In genomic region chr17:71770696-71771095, GRCm38 (mm10) we compare ENCODE assay signal across 34 mouse cellular contexts. TPM values are rescaled to one million over a fixed set of nuclear protein-coding genes. Genes with fewer than 3 reads are reported as not detected.
"Had no signal": no experiment of that assay in that cellular context is flagged by ENCODE, and none has a peak within 500 bp of the region (broad histone marks: within the 10 kb centered on the region; RNA-seq: fewer than 3 reads in every experiment).

No protein-coding gene starts in this region.

- H3K4me2 ChIP-seq: heart, embryonic 13.5 days; heart, embryonic 15.5 days; hindbrain, embryonic 13.5 days; hindbrain, embryonic 15.5 days; kidney, embryonic 15.5 days; limb, embryonic 13.5 days; limb, embryonic 15.5 days; liver, embryonic 12.5 days had no signal

- H3K4me3 ChIP-seq: heart, embryonic 10.5 days; heart, embryonic 13.5 days; heart, embryonic 15.5 days; hindbrain, embryonic 13.5 days; hindbrain, embryonic 15.5 days; kidney, embryonic 15.5 days; limb, embryonic 13.5 days; limb, embryonic 15.5 days; liver, embryonic 12.5 days had no signal

- H3K27me3 ChIP-seq: heart, embryonic 13.5 days; heart, embryonic 15.5 days; hindbrain, embryonic 13.5 days; hindbrain, embryonic 15.5 days; kidney, embryonic 15.5 days; limb, embryonic 13.5 days; limb, embryonic 15.5 days; liver, embryonic 12.5 days had no signal

- H3K27ac ChIP-seq: heart, embryonic 10.5 days; heart, embryonic 13.5 days; heart, embryonic 15.5 days; hindbrain, embryonic 13.5 days; hindbrain, embryonic 15.5 days; hindbrain, postnatal 0 days; kidney, embryonic 15.5 days; kidney, postnatal 0 days; limb, embryonic 13.5 days; limb, embryonic 15.5 days; liver, embryonic 12.5 days; liver, embryonic 14.5 days had no signal

- H3K4me1 ChIP-seq: heart, embryonic 10.5 days; heart, embryonic 15.5 days; kidney, embryonic 15.5 days; limb, embryonic 15.5 days; liver, embryonic 12.5 days had no signal

- H3K36me3 ChIP-seq: heart, embryonic 10.5 days; heart, embryonic 13.5 days; heart, embryonic 15.5 days; hindbrain, embryonic 13.5 days; hindbrain, embryonic 15.5 days; kidney, embryonic 15.5 days; limb, embryonic 13.5 days; limb, embryonic 15.5 days; liver, embryonic 12.5 days had no signal

- H3K9me3 ChIP-seq: heart, embryonic 10.5 days; heart, embryonic 13.5 days; heart, embryonic 15.5 days; hindbrain, embryonic 13.5 days; hindbrain, embryonic 15.5 days; kidney, embryonic 15.5 days; limb, embryonic 13.5 days; limb, embryonic 15.5 days; liver, embryonic 12.5 days had no signal

- H3K9ac ChIP-seq: heart, embryonic 13.5 days; heart, embryonic 15.5 days; hindbrain, embryonic 13.5 days; hindbrain, embryonic 15.5 days; kidney, embryonic 15.5 days; limb, embryonic 13.5 days; limb, embryonic 15.5 days; liver, embryonic 12.5 days; liver, embryonic 14.5 days had no signal

- DNase-seq: gastrocnemius, postnatal 14 days; gastrocnemius, postnatal 36 days; heart, adult 18-20 months; heart, postnatal 14 days; heart, postnatal 36 days; kidney, adult 11 months; kidney, adult 2 months; kidney, adult 9 months; kidney, postnatal 14 days; kidney, postnatal 36 days; layer of hippocampus, adult 9-11 months; layer of hippocampus, postnatal 36 days; left cerebral cortex, postnatal 4 days had no signal

- ATAC-seq: hindbrain, postnatal 0 days; intestine, embryonic 16.5 days; liver, embryonic 12.5 days had no signal

RNA-seq across cellular contexts. Expression of gene Clip4, which starts 2.4 kb away (rescaled TPM):
- total RNA-seq: hematopoietic stem cell, adult 5-6 weeks had no signal

RNA-seq across cellular contexts. Expression of gene Pcare, which starts 18.0 kb away (rescaled TPM):
- total RNA-seq: gastrocnemius, adult 8-10 months; gastrocnemius, postnatal 14 days; gastrocnemius, postnatal 36 days; hematopoietic stem cell, adult 5-6 weeks; hindbrain, postnatal 0 days; liver, adult 2 months had no signal
- polyA plus RNA-seq: gonadal fat pad, adult 2 months; heart, embryonic 13.5 days; hindbrain, embryonic 11.5 days; hindbrain, embryonic 13.5 days; hindbrain, embryonic 15.5 days; hindbrain, postnatal 0 days; intestine, embryonic 14.5 days; intestine, embryonic 16.5 days; kidney, adult 2 months; kidney, embryonic 15.5 days; kidney, postnatal 0 days; large intestine, adult 2 months; limb, embryonic 11.5 days; limb, embryonic 13.5 days; limb, embryonic 15.5 days; liver, adult 2 months had no signal
